Mouse (Mus musculus) brown adipose tissue, adult 24 weeks (tissue): Measurements from ENCODE around the gene Lmcd1. TPM values are rescaled to one million over a fixed set of nuclear protein-coding genes. Genes with fewer than 3 reads are reported as not detected.

Source experiments
- H3K27ac ChIP-seq: fragments of 200-500 bp; replicated peaks from 2 replicates; pipeline ENCODE4 v1.5.1; 2012; ENCODE audit warnings: low read depth, mild to moderate bottlenecking, low read length
- H3K4me1 ChIP-seq: fragments of 200-500 bp; 2 replicates; pipeline ENCODE4 v1.6.1; 2012; ENCODE audit warnings: low read length, mixed read lengths; ENCODE audit not compliant: control insufficient read depth, insufficient read depth, insufficient read length
- H3K4me3 ChIP-seq: fragments of 200-500 bp; 2 replicates; pipeline ENCODE4 v1.5.1; 2012; ENCODE audit warnings: low read depth, mild to moderate bottlenecking, low read length, moderate library complexity; ENCODE audit not compliant: insufficient read depth
- polyA plus RNA-seq: library from polyadenylated mRNA; stranded (reverse); fragments of >200 nt; gene quantifications from 2 replicates; pipeline ENCODE4 v1.2.4, GENCODE M21; 2012; ENCODE audit not compliant: missing spikeins, insufficient read depth, insufficient read length

Lmcd1 gene
- polyA plus RNA-seq, 1 experiment: 5.2 TPM

GRCm38 (mm10) chr6:112360676-112361075 lies 87.1 kb downstream of the Lmcd1 start:
- Histone ChIP-seq H3K27ac (no peak overlapping the region), H3K4me1 (no peaks in the 10 kb centered on the region), H3K4me3 (no peak overlapping the region)

GRCm38 (mm10) chr6:112362349-112362958 lies 88.9 kb downstream of the Lmcd1 start:
- Histone ChIP-seq H3K27ac (no peak overlapping the region), H3K4me3 (no peak overlapping the region), H3K4me1 (no peaks in the 10 kb centered on the region)

- no peaks in the 10 kb centered on the region for H3K4me1 ChIP-seq
- no peak overlapping the region for H3K27ac ChIP-seq
- H3K4me3 ChIP-seq: no peak overlapping the region
These were observed 91.0 kb downstream of the Lmcd1 start for GRCm38 (mm10) chr6:112364581-112364980.

- Histone ChIP-seq H3K4me3 (no peak overlapping the region), H3K27ac (no peak overlapping the region)
These were observed 91.7 kb downstream of the Lmcd1 start for GRCm38 (mm10) chr6:112365294-112365693.

GRCm38 (mm10) chr6:112373886-112374585 lies 100.5 kb downstream of the Lmcd1 start:
- H3K4me1 ChIP-seq: no peaks in the 10 kb centered on the region
- no peak overlapping the region for H3K27ac ChIP-seq
- no peak overlapping the region for H3K4me3 ChIP-seq

More at GRCm38 (mm10) chr6:112365294-112365693, 91.7 kb downstream of the Lmcd1 start:
- no peaks in the 10 kb centered on the region for H3K4me1 ChIP-seq

GRCm38 (mm10) chr6:112375661-112376392 lies 102.3 kb downstream of the Lmcd1 start:
- Histone ChIP-seq H3K4me1 (no peaks in the 10 kb centered on the region), H3K27ac (no peak overlapping the region), H3K4me3 (no peak overlapping the region)

GRCm38 (mm10) chr6:112379054-112379453 lies 105.5 kb downstream of the Lmcd1 start:
- H3K27ac ChIP-seq: no peak overlapping the region
- H3K4me1 ChIP-seq: peaks cover 7% of the 10 kb centered on the region
- no peak overlapping the region for H3K4me3 ChIP-seq

Other genes with a start within 250 kb of the Lmcd1 start
- gene Ssu2, start 114.3 kb downstream of the Lmcd1 start, polyA plus RNA-seq: not detected in 2 replicates
- gene Cav3, start 185.7 kb downstream of the Lmcd1 start, polyA plus RNA-seq: 1.6 TPM in 1 of 2 replicates, not detected in the other
- gene Oxtr, start 216.2 kb downstream of the Lmcd1 start, polyA plus RNA-seq: 0.71 and 0.79 TPM in 2 replicates